Mouse (Mus musculus) mature B cell (primary cell): ENCODE results near the gene Mpo.

ENCODE experiments used
- in situ Hi-C: fragments of 300-500 bp; cut with MboI; formaldehyde crosslinking; loops from 2 replicates; pipeline ENCODE4 v1.14.3; 2019

The Mpo gene

DNA sequence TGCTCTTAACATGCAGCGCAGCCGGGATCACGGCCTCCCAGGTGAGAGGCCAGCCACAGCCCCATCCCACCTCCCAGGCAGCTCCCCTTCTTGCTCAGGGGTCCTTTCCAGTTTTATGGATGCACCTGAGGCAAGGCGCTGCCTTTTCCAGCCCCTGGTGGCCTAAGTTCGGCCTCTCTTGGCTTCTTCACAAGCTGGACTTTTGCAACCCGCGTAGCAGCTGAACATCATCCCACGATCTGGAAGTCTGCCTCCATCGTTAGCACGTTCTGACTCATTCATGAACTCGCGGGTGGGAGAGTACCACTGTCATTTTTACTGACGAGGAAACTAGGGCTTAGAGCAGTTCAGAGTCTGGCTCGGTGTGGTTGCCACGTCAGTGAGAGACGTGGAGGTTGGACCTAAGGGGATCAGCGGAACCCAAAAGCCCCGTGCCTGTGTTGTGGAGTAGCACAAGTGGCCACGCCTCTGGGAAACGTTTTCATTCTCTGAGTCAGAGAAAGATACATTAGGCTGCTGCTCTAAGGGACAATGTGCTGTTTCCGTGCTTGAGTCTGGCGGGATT is 8.4 kb downstream of the Mpo start:
- in situ Hi-C loops = no loop called here

DNA sequence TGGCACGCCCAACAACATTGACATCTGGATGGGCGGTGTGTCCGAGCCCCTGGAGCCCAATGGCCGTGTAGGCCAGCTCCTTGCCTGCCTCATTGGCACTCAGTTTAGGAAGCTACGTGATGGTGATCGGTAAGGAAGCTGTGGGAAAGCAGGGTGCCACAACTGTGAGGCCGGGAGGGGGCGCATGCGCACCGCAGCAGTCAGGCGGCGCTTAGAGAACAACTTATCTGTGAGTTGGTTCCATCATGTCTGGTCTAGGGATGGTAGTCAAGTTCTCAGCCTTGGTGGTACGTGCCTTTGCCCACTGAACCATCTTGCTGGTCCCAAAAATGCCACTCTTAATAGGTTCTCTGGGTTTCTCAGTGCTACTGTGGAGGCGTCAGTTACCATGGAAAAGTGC is 9.2 kb downstream of the Mpo start:
- in situ Hi-C loops = no loop called here

DNA sequence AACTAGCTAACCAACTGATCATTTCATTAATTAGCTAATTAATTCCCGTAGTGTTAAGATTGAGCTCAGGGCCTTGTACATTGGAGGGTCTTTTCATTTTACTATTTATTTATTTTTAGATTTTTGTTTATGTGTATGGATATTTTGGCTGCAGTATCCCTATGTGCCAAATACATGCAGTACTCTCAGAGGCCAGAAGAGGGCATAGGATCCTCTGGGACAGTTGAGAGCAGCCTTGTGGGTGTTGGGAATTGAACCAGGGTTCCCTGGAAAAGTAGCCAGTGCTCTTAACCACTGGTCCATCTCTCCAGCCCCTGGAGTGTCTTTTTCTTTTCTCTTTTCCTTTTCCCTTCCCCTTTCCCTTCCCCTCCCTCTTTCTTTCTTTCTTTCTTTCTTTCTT is 12.1 kb downstream of the Mpo start:
- in situ Hi-C loops = no loop called here

DNA sequence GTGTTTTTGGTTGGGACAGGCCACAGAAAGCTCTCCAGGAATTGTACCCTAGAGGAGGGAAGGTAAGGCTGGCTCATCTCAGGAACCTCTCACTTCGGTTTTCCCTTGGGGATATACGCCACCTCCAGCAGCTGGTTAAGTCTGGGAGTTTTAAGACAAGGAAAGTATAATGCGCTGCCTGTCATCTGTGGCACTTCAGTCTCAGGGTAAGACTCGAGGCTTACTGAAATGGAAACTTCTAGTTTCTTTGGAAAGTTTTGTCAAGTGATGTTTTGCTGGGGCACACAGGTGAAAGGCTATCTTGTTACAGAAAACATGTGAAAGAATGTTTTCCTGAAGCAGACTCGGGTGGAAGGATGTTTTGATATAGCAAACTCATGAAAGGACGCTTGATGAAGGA is 14.1 kb downstream of the Mpo start:
- in situ Hi-C loops = no loop called here

DNA sequence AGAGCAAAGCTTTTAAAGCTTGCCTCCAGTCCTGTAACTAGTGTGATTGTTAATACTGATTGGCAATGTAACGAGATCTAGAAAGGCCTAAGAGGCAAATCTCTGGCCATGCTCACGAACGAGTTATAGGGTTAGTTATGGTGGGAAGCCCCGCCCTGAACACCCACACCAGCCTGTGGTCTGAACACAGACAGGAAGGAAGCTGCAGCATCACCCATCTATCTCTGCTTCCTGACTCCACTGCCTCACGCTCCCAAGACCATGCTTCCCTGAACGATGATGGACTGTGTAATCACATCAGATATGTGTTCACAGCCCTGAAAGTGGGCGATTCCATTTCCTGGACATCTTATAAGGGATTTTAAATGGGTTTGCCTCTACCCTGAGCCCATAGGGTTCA is 14.9 kb downstream of the Mpo start:
- in situ Hi-C loops = no loop called here

DNA sequence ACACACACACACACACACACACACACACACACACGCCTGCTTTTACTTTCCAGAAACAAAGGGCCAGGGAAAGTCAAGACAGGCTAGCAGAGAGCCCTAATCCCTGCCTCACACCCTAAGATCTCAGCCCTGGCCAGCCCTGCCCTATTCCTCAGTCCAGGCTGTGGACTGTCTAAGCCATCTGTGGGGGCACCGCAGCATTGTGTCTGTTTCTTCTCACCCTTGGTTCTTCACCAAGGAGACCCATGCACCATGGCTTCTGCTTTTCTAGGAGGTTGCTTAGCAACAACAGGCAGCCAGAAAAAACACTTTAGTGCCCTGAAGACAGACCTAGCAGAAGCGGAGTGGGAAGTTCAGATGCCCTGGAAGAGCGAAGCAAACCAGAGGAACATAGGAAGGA is 18.0 kb downstream of the Mpo start:
- in situ Hi-C loops = no loop called here

DNA sequence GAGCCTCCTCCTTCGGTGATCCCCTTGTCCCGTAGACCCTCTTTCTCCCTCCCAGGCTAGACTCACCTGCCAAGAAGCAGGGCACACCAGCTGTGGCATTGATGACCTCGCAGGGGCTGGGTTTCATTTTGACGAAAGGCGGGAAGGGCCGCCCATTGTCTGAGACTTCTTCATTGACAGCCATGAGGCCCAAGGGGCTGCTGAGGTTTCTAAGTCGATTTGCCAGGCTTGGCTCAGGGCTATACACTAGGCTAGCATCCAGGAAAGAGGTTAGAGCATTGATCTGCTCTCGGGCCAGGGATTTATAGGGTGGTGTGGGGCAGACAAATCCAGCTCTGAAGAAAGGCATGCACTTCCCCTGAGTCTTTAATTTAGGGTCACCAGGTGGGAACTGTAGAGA is 21.4 kb downstream of the Mpo start:
- in situ Hi-C loops = no loop called here

DNA sequence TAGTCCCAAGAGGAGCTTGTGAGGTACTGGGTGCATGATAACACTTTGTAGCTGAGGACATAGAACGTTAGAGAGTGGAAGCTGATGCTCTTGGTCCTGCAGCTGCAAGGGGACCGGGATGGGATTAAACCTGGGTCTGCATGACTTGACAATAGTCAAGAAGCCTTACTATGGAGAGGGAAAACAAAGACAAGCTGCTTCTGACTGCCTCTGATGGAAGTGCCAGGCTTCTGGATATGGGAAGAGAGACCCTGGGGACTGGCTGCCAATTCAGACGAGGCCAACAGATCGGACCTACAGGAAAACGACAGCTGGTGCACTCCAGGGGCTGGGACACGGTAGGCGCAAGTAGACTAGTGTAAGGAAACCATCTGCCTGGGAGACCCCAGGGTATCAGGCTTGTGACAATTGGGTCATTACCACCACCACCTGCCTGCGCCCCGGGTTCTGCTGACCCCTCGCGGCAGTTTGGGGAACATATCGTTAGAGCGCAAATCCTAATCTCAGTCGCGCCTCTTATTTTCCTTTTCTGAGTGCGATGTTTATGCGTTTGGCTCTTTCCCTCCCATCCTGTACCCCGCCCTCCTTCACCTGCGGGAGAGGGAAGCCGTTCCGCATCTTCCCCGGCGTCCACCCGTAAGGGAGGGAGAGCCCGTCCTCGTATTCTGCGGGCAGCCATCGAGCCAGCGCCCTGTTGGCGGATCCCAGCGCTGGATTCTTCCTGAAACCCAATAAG is 23.5 kb downstream of the Mpo start:
- in situ Hi-C loops = no loop called here

DNA sequence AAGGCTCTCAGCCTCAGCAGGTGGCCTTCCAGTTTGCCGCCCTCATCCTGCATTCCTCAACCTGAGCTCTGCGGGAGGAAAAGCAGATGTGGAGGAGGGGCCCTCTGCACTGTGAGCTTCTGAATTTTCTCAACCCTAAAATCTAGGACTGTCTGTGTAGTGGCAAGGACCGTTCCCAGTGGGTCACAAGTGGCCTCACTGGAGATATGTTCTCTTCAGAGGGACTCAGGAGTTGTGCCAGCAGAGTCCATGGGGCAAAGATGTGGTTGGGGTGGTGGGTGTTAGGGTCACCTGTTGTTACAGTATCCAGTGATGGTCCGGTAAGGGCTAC is 24.0 kb downstream of the Mpo start:
- in situ Hi-C loops = no loop called here

DNA sequence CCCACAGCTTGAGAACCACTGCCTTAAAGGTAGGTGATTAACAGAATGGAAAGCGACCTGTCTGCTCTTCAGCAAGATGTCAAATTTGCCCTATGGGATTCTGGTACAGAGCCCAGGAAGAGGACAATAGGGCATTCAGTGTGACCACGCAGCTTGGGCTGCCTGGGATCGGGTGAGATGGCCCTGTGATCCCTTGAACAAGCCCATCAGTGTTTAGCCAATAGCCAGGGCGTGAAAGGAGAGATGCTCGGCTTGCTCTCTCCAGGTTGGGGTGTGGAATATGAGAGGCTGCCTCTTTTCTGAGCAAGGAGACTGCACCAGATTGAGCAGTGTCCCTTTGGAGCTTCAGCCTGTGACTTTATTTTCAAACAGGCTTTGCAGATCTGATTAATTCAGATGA is 28.1 kb downstream of the Mpo start:
- in situ Hi-C loops = no loop called here

DNA sequence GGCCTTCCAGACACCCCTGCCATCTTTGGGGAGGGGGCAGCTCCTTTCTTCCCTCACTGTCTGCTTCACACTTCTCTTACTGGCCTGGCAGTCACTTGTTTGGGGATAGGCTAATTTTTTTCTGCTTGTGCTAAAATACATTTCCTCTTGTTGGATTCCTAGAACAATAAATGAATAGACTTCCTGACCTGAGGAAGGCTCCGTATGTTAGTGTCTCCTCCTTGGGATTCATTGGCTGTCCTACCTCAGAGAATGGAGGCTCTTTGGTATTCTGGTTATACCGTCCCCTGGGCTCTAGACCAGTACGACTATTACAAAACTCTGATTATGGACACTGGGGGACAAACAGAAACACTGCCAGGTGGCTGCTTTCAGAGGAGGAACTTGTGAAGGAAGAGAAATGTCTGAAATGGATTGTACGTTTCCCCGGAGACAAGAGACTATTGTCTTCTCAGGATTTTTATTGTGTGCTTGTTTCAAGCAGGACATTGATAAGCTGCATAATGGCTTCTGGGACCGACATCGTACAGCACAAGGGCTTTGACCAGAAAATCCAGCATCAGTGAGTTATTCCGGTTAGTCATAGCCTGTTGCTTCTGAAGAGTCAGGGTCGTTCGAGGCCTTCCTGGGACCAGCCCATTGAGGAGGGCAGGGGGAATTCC is 35.0 kb downstream of the Mpo start, which contains the start of gene Lpo:
Lpo (minus strand) TSS at position 51 of the 662 bp plus-strand sequence.
- in situ Hi-C loops = no loop called here

DNA sequence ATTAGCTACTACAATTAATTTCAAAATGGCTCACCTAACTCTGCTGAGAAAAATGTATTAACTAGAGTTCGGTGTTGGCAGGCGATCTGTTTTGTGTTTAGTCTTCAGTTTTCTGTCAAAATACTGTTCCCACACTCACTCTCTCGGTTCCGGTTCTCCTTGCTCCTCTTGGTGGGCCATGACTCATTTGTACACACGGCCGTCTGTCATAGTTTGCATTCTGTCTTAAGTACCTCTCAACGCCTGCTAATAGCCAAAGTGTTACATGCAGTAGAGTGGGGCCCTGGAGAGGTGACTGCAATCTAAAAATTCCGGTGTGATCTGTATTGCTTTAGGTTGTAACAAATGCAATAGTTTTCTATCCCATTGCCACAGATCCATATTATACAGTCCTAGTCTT is 47.3 kb downstream of the Mpo start:
- in situ Hi-C loops = no loop called here

DNA sequence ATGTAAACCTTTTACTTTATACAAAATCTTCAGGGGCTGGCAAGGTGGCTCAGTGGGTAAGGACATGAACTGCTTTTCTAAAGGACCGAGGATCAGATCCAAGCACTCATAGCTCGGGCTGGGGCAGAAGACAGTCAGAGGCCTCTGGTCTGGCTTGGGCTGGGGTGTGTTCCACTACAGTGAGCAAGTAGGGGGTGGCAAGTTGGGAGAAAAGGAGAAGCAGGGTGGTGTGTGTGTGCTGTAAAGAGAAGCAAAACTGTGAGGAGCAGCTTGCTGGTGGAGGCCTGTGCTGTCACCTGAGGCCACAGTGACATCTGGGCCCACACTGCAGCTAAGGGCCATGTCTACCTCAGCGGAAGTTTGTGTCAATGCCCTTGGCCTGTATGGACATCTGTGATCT is 48.1 kb downstream of the Mpo start:
- in situ Hi-C loops = no loop called here

DNA sequence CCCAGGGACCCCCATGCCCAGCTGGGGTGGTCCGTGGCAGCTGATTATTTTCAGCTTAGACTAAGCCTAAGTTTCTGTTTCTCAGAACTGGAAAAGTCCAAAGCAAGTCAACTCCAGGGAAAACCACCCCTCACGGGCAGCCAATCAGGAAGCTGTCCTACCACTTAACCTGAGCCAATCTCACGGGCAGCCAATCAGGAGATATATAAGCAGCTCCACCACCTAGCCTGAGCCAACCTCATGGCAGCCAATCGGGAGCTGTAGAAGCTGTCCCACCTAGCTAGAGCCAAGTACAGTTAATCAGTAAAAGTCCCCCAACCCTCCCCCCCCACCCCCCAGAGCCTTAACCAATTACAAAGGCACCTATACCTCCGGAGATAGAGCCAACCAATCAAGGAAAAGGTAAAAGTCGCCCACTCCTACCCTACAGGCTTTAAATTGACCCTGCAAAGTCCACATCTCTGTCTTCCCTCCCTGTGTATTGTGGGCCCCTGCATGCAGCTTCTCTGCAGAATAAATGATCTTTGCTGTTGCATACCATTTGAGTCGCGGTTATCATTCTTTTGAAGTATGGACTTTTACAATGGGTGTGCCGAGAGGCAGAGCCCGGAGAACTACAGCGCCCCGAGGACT is 53.7 kb downstream of the Mpo start:
- in situ Hi-C loops = no loop called here

DNA sequence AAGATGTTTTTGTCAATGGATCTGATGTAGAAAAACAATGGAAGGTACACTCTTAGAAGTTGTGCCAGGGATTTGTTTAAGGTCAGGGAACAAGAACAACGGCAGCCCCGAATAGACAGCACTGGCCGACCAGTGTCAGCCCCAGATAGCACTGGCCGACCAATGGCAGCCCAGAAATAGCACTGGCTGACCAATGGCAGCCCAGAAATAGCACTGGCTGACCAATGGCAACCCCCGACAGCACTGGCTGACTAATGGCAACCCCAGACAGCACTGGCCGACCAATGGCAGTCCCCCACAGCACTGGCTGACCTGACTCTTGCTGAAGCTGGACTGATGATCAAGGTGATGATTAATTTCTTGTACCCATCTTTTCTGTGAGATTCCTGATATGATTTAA is 54.5 kb downstream of the Mpo start:
- in situ Hi-C loops = no loop called here

DNA sequence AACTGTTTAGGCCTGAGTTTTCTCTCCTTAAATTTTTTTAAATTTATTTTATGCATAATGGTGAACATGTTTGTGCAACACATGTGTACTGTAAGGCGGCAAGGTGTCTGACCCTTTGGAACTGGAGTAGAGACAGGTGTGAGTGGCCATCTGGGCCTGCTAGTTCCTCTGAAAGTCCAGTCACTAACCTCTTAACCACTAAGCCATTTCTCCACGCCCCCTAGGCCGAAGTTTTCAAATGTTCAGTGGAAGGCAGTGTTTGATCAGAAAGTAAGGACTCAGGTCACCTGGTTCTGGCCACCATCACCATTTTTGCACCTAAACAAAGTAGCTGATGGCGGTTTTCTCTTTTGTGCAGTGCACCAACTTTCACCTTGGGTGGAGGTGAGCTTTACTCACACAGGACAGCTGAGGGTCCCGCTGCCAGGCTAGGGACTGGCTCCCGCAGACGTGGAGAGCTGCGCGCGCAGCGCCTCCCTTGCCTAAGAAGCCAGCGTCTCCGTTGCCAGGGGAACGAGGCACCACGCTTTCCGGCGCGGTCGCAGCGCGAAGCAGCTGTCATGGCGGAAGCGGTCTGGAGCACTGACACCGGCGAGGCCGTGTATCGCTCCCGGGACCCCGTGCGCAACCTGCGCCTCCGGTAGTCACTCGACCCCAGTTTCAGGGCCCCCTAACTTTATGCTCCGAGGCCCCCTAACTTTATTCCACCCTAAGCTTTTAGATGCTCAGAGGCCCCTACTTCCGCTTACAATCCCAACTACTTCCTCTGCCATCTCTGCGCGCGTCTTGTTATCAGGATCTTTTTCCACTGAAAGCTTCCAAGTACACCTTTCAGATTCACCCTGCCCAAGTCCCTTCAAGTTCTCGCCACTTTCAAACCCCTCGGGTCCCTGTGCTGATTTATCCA is 59.6 kb downstream of the Mpo start, which contains the start of gene Mks1:
Mks1 (plus strand) TSS at position 526 of the 907 bp plus-strand sequence.
- in situ Hi-C loops = no loop called here

DNA sequence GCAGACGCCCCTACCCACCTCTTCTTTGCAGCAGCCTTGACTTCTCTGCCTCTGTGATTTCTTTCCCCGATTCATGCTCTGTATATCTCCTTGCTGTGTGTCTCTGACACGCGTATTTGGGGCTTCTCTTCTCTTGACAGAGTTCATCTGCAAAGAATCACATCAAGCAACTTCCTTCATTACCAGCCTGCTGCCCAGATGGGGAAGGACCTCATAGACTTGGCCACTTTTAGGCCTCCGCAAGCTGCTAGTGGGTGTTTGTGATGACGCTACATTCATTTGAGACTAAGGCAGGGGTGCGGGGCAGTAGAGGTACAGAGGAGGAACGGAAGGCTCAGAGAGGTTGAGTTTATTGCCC is 60.2 kb downstream of the Mpo start:
- in situ Hi-C loops = no loop called here
